Mouse (Mus musculus) thymus, postnatal 14 days (tissue): ENCODE measurements around the gene Calm3.

ENCODE experiments used
- DNase-seq: peaks from one replicate; pipeline ENCODE4 v3.0.0; 2021

Gene Calm3

DNA sequence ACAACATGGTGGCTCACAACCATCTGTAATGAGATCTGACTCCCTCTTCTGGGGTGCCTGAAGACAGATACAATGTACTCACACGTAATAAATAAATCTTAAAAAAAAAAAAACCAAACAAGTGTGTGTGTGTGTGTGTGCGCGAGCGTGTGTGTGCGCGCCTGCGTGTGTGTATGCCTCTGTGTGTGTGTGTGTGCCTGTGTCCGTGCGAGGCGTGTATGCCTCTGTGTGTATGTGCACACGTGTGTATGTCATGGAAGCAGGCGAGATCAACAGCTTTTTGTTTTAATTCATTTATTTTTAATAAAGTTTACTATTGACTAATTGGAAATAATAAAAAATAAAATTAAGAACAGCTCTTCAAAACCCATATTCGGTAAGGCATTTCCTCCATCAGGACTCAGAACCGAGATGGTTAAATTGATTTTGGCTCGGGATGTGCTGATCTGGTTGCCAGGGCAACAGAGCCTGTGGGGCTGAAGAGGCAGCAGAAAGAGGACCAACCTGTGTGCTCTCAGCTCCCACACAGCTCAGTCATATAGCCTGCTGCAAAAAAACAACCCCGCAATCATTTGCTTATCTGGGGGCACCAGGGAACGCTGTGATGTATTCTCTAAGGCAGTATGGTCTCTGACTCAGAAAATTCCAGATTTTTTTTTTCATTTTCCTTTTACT lies 14.3 kb upstream of the Calm3 start:
- DNase-seq = no peak

DNA sequence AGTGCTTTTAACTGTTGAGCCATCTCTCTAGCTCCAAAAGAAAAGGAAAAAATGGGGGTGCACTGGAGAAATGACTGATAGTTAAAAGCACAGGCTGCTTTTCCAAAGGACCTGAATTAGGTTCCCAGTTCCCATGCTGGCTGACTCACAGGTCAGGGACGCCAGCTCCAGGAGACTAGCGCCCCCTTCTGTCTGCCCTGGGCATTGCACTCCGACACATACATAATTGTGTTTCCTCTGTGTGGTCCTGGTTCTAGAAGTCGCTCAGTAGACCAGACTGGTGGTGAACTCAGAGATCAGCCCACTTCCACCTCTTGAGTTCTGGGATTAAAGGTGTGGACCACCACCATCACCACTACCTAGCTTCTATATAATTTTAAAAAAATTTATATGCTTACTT lies 13.4 kb upstream of the Calm3 start:
- peak; percentile 46 for DNase-seq

DNA sequence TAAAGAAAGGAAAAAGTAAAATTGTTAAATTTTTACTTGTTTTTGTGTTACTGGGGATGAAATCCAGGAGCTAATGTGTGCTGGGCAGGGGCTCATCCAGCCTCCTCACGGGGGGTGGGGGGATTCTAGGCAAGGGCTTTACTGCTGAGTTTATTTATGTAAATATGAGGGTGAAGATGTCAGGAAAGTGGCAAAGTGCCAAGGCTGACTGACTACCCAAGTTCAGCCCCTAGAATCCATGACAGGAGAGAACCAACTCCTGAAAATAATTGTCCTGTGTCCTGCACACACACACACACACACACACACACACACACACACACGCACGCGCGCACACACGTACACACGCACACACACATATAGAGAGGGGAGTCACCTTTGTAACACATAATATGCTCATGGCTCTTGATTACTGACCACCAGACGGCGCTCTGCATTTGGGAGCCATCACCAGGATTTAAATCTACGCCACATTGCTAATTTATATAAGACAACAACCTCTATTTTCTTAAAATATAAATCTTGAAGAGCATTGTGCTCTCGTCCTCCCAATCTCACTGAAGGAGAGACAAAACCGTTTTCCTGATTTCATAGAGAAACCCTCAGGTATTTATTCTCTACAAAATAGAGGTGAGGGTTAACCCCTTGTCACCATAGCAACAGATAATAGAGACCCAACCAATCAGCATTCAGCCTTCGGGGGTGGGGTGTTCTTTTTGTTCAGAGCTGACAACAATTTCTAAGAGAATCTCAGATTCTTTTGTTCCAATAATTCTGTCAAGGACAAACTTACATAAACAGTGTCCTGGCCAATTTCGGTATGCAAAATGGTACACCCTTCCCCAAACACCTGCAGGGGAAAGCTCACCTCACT lies 9.0 kb upstream of the Calm3 start:
- DNase-seq = peak; percentile 73

DNA sequence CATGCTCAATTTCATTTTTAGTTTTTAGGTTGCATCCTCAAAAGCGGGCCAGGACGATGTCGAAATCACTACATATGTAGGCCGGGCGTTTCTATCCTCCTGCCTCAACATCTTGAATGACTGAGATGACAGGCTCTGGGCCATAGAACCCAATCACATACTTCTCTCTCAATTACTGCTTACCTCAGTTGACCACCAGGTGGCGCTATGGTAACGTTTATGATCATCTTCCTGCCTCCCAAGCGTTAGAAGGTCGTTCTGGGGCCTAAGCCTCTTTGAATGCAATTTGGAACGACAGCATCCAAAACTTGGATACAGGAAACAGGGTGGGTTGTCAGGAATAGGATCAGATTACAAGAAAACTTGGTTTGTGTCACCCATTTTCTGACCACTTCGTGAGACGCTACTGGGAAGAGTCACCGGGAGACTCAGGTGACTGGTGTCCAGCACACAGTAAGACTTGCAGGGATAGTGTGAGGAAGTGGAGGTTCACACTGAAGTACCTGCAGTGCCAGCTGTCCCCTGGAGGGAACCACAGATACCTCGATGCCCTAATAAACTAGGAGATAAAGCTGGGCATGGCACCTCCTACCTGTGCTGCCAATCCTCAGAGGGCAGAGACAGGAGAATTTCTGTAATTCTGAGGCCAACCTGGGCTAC lies 8.2 kb upstream of the Calm3 start:
- peak; percentile 87 for DNase-seq

DNA sequence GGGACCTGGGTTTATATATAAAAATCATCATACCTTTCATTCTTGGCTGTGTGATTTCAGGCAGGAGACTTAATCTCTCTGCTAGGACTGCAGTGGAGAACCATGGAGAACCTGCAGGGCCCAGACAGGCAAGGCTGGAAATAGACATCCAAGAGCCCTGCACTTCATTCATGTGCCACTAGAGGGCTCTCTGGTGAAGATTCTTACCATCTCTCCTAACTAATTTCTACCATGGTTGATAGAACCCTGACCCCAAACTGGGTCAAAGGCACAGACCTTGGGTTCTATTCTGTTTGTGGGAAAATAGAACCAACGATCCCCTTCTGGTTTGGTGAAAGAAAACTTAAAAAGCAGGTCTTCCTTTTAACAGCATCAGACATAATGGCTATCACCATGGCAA lies 6.9 kb upstream of the Calm3 start:
- peak; percentile 72 for DNase-seq

GRCm38 (mm10) chr7:16928341-16928740 lies 4.4 kb upstream of the Calm3 start:
- DNase-seq = no peak

DNA sequence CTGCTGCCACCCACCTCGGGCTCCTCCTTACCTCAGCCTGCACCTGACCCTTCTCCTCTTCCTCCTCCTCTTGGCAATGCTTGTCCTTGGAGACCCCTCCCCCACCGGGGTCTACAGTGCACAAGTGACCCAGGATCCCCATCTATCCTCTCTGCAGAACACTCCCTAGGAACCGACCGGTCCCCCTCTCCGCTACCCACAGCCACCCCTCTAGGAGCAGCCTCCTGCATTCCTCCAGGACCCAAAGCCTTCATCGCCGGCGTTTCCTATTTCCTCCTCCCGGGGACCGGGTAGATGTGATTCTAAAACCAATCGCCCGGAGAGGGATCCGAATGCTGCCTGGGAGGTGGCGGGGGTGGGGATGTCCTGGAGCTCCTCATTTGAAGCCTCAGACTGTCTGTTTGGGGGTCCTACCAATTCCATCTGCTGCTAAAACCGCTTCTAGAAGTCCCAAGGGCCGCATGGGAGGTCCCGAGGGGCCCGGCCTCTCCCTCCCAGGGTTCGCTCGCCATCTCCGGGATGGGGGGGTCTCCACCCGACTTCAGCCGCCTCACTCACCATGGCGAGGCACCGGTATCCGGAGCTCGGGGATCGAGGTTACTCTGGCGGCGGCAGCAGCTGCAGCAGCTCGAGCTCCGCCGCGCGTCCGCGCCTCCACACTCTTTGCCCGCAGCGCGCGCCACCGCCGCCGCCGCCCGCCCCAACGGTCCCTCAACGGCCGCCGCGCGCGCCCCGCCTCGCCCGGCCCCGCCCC lies 454 bp downstream of the Calm3 start:
- DNase-seq = peak; percentile 66

- peak; percentile 55 for DNase-seq
These were observed 1.4 kb downstream of the Calm3 start for GRCm38 (mm10) chr7:16922360-16922973.

DNA sequence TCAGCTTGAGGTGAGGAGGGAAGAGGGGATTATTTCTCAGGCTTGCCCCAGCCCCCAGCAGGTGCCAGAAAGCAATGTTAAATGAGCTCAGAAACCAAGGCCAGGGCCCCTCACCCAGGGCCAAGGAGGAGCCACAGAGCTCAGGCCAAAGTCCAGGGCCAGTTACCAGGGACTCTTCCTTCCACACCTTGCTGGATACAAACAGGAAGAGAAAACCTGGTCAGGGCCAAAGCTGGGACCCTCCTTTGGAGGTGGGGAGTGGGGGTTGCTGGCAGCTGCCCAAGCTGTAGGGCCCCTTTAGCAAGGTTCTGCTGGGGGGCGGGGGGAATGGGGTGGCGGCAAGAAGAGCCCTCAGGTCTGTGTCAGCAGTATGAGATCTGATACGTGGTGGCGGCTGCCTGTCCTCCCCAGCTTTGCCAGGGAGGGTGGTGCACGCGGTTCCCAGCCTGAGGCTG lies 2.0 kb downstream of the Calm3 start:
- no peak for DNase-seq

DNA sequence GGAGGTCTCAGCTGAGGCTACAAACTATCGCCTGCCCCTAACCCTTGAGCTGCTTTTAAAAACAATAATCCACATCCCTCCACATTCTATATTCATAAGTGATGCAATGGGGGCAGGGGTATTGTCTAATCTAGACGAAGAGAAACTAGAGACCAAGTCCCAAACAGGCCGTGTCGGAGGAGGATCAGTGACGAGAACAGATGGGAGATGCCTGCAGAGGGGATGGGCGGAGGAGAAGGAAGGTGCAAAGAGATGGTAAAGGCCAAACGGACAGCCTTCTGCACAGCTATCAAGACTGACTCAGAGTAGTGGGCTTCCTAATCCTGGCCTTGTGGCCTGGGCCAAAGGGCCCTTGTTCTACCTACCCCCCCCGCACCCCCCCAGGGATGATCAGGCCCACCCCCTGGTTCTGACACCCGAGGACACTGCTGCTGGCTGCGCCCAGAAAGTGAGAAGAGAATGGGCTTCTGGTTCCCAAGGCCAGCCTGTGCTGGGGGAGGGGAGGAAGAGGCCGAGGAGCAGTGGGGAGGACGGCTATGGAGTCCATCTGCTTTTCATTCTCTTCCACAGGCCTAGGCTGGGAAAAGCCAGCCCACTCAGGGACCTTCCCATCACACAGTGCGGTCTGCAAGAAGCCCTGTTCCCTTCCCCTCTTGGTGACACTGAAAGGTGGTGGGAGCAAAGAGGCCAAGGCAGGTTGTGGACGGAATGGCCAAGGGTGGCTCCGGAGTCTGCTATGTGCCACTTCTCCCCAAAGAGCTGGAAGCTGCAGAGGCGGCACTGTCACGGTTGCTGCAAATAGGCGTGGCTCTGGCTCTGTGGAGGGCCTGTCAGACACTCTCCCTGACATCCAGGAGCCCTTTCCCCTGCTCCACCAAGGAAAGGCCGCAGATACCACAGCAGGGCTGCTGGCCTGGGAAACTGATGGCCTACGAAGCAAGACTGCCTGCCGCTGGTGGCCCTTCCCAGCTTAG lies 2.8 kb downstream of the Calm3 start:
- no peak for DNase-seq

GRCm38 (mm10) chr7:16920150-16920579 lies 3.7 kb downstream of the Calm3 start:
- DNase-seq = no peak

GRCm38 (mm10) chr7:16919395-16920149 lies 4.3 kb downstream of the Calm3 start:
- DNase-seq = no peak

- DNase-seq = no peak
These were observed 5.2 kb downstream of the Calm3 start for GRCm38 (mm10) chr7:16918670-16919069.

GRCm38 (mm10) chr7:16918014-16918413 lies 5.9 kb downstream of the Calm3 start:
- DNase-seq = no peak

DNA sequence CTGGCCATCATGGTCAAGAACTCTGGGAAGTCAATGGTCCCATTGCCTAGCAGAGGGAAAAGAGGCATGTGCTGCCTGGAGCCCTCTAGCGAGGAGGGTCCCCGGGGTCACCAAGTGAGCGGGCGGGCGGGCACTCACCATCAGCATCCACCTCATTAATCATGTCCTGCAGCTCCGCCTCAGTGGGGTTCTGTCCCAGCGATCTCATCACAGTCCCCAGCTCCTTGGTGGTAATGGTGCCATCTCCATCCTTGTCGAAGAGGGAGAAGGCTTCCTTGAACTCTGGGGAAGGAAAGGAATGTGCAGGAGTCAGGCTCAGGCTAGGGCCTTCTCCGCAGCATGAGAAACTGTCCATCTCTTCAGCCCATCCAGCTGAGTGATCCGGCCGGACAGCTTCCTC lies 6.5 kb downstream of the Calm3 start:
- no peak for DNase-seq

GRCm38 (mm10) chr7:16916342-16917265 lies 7.3 kb downstream of the Calm3 start:
- no peak for DNase-seq

DNA sequence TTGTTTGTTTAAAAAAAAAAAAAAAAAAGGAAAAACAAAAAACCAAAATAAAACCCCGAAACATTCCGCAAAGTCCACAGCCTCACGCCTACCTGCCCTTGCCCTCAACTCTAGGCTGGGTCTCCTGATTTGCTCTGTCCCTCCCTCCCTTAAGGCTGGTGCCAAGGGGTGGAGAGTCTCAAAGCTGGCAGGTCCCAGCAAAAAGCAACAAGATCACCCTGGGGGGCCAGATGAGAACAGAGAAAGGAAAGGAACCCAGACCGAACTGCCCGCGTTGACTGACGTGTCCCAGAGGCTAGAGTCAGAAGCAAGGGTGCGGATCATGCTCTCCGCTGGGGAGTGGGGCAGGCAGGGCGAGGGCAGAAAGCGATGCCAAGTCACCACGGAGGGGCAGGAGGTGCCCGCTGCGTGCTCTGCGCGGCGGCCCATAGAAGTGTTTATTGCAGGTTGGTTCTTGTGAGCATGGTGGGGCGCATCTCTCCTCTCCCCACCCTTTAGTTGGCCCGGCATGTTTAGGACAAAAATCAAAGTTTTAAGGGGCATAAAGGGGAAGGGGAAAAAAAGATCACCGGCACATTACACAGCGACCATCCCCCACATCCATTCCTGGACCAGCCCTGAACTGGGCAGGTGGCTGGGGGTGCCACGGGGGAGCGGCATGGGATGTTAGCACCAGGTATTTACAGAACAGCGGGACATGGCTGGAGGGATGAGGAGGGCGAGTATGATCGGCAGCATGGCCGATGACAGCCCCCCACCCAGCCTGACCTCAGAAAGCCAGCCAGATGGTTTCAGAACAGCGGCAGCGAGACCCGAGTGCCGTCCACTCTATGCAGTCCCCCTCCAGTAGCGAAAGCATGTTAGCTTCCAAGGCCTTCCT lies 8.2 kb downstream of the Calm3 start:
- no peak for DNase-seq
